Mouse (Mus musculus): ENCODE data around the gene Chn2.

The Chn2 gene

DNA sequence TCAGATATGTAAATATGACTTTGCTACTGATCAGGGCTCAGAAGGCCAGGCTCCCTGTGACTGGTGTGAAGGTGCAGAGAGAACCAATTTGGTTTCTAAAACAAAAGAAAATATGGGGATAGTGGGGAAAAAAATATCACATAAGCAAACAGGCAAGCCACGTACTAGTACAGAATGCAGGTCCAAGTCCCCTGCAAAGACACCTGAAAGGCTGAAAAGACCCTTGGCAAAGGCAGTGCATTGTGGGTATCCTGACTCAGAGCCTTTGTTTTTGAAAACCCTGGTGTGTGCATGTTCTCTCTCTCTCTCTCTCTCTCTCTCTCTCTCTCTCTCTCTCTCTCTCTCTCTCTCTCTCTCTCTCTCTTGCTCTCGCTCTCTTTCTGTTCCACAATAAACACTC lies 80.1 kb downstream of the Chn2 start:
- no peak for DNase-seq (ENCODE audit: low spot score in 2 of 2)

DNA sequence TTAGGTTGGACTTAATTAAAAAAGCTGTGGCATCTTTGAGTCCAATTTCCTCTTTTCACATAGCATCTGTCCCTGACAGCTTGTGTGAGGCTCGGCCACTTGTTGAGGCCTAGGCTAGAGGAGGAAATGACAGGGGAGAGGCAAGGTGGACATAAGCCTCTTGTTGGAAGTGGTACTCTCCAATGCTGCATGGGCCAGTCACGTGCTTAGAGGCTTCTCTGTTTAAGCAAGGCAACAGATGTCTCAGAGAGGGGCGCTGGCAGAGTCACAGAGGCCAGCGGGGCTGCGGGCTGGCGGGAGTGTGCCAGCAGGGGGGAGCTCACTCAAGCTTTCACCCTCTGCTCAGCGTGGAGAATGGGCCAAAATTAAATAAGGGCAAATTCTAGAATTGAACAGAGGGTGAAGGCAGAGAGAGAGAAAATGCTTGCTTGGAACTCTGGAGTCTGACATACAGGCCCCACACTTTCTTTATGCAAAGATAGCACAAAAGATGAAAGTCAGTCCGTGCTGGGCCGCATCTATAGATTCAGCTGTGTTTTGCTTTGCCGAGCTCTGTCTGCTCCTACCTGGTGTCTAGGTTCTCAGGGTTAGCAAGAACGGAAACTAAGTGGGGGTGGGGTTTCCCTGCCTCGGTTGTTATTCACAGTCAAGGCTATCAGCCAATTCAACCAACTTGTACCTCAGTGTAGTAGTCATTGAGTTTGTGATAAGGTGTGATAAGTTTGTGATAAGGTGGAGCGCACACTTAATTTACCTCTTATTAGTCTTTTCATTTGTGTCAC lies 80.7 kb downstream of the Chn2 start:
- DNase-seq (ENCODE audit: low spot score in 2 of 2): no peak

DNA sequence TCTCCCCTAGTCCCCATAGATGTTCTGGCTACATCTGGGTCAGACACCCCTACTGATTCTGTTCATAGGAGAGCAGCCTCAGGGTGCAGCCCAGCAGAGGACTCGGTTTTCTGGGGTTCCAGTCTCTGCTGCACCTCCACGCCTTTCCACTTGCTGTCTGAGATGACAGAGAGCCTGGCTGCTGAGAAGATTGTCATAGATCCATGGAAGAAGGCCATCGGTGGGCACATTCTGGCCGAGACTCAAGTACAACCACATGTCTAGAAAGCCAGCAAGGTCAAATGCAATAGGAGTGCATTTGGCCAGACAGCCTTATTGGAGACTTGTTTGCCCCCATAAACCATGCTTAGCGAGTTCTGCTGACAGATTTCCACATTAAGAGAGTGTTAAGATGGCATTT lies 81.5 kb downstream of the Chn2 start:
- no peak for DNase-seq (ENCODE audit: low spot score in 2 of 2)

- DNase-seq (ENCODE audit: low spot score in 2 of 2): no peak
Measured at GRCm38 (mm10) chr6:54124519-54124918, 85.2 kb downstream of the Chn2 start.

- no peak for DNase-seq (ENCODE audit: low spot score in 2 of 2)
Measured at GRCm38 (mm10) chr6:54125536-54125935, 86.2 kb downstream of the Chn2 start.

- DNase-seq (ENCODE audit: low spot score in 2 of 2): no peak
Measured at GRCm38 (mm10) chr6:54126225-54126992, 87.1 kb downstream of the Chn2 start.

- DNase-seq (ENCODE audit: low spot score in 2 of 2): no peak
Measured at GRCm38 (mm10) chr6:54126993-54127697, 87.8 kb downstream of the Chn2 start.

DNA sequence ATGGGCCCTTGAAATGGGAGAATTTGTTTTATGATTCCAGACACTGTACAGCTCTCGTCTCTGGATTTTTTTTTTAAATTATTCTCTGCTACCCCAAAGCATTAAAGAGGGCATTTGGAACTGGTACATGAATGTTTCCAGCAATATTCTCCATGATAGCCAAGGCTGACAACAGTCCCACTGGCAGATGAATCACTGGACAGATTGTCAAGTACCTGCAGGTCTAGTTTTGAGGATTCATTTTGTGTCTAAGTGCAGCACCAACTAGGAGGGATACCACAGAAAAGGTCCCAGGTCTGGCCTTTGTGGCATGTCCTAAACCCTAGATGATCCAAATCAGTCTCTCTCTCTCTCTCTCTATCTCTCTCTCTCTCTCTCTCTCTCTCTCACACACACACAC lies 89.3 kb downstream of the Chn2 start:
- no peak for DNase-seq (ENCODE audit: low spot score in 2 of 2)

DNA sequence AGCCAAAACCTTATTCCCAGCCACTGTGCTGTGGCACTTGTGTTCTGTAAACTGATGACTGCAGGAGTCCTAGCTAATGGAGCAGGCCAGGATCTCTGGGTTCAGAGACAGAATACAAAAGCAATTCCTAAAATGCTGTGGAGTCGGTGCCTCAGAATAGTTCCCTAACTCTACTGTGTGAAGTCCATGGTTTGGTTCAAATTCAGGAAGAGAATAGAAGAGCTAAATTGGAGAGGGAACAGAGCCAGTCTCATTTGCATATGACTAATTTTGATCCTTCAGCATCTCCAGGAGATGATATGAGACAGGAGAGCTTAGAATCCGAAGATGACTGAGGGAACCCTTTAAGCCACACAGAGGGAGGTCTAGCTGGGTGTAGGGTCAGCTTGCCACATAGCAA lies 90.2 kb downstream of the Chn2 start:
- no peak for DNase-seq (ENCODE audit: low spot score in 2 of 2)

DNA sequence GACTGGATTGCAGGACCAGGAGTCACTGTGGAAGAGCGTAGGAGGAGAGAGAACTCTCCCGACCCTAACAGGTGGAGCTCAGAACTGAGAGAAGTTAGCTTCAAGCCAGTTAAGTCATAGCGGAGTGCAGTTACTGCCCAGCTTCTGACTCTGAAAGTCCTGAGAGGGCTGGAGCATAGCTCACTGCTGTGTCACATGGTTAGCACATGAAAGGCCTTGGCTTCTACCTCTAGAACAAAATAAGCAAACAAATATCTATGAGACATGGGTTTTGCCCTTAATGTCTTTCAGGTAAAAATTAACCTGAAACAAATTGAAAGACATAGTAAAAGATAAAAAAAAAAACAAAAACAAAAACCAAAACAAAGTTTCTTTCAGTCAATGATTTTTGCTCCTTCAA lies 91.5 kb downstream of the Chn2 start:
- DNase-seq (ENCODE audit: low spot score in 2 of 2): no peak

DNA sequence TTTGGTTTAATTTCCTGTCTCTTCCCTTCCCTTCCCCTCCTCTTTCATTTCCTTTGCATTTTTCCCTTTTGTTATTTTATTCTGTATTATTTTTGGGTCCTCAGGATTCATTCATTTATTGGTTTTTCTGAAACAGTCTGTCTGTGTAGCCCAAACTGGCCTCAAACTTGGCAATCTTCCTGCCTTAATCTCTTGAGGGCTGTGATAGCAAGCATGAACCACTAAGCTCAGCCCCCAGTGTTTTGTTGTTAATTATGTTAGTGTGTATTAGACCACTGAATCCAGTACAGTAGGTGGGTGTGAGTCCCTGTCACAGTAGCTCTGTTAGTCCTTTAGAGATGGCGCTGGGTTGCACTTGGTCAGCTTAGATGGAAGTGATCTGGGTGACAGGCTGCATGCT lies 93.2 kb downstream of the Chn2 start:
- no peak for DNase-seq (ENCODE audit: low spot score in 2 of 2)

DNA sequence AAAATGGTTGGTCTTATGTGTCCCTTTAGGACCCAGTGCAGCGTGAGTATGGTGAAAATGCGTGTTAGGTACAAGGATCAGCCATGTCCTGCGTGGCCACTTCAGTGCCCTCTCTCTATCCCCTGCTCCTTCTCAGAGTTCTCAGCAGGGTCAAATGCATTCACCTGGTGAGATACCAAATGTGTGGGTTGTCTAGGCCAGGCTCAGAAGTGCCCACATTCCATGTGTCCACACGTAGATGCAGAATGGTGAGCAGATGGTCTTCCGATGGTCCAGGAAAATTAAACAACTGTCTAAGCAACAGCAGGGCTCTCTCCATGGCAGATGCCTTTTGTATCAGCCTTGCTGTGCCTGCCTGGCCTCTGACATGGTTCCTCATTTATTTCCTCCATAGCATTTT lies 93.9 kb downstream of the Chn2 start:
- no peak for DNase-seq (ENCODE audit: low spot score in 2 of 2)

DNA sequence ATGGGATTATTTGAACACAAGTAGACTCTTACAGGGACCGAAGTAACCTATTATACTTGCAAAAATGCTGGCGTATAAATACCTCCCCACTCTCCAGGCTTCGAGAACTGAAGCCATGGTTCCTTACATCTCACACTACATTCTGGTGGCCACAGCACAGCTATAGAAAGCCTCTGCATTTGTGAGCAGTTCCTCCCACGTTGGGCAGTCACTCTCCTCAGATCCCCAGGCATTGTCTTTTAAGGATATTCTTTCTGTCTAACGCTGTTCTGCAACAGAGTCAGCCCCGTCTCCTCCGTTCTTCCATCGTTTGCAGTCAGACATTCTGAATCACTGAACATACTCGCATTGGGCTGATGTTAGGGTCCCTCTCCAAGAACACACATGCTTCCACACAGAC lies 98.8 kb downstream of the Chn2 start:
- no peak for DNase-seq (ENCODE audit: low spot score in 2 of 2)

- DNase-seq (ENCODE audit: low spot score in 2 of 2): no peak
Measured at GRCm38 (mm10) chr6:54140488-54140887, 101.1 kb downstream of the Chn2 start.

- DNase-seq (ENCODE audit: low spot score in 2 of 2): no peak
Measured at GRCm38 (mm10) chr6:54141165-54141564, 101.8 kb downstream of the Chn2 start.

DNA sequence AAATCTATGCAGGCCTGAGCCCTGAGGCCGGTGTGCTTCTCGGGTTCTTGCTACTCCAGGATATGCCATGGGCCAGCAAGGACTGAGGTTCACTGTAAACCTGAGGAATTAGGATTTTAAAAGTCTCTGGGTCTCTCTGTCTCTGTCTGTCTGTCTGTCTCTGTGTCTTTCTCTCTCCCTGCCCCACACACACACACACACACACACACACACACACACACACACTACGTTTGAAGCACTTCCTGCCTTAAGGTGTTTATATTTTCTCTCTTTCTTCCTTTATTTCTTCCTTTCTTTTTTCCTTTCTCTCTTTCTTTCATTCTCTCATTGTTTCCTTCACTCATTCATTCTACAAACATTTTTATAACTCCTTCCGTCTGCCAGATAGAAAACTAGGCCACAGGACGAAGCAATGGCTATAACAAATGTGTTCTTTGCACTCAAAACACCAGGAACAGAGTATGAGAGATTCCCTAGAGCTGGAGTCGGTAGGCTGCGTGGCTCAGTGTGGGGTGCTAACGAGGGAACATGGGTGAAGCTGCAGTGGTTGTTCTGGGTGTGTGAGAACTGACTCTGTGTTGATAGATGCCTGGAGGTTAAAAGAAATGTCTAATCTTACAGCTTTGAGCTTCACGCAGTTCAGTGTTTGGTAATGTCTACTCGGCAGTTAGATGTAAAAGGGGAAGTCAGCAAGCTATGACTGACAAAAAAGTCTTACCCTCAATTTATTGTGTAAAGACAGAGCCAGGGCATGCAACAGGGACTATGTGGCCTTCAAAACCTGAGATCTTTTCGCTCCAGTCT lies 103.7 kb downstream of the Chn2 start:
- no peak for DNase-seq (ENCODE audit: low spot score in 2 of 2)

- no peak for DNase-seq (ENCODE audit: low spot score in 2 of 2)
Measured at GRCm38 (mm10) chr6:54143652-54143960, 104.3 kb downstream of the Chn2 start.

GRCm38 (mm10) chr6:54148844-54149526 lies 109.6 kb downstream of the Chn2 start:
- no peak for DNase-seq (ENCODE audit: low spot score in 2 of 2)

GRCm38 (mm10) chr6:54150821-54151220 lies 111.5 kb downstream of the Chn2 start:
- no peak for DNase-seq (ENCODE audit: low spot score in 2 of 2)

GRCm38 (mm10) chr6:54151443-54152241 lies 112.3 kb downstream of the Chn2 start:
- DNase-seq (ENCODE audit: low spot score in 2 of 2): no peak

- no peak for DNase-seq (ENCODE audit: low spot score in 2 of 2)
Measured at GRCm38 (mm10) chr6:54157097-54157496, 117.7 kb downstream of the Chn2 start.

Data from spleen, postnatal 14 days (tissue).